In the genomic region with DNA sequence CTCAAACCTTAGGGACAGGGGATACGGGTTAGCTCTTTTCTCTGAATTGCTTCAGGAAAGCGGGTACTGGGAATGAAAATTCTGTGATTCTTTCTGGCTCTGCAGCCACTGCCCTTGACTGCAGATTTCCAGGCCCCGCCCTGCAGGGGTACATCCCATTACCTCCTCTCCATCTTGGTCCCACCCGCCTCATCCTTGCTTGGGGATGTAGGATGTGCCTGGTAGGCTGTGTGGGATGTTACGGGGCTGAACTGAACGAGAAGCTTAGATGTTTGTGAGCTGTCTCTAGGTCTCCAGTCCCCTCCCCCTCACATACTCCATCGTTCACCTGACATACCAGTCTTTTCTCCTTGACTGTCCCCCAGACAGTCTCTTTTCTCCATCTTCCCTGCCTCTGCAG, we compare ENCODE assay signal across 9 mouse cellular contexts. TPM values are rescaled to one million over a fixed set of nuclear protein-coding genes. Genes with fewer than 3 reads are reported as not detected.
DNase-seq lines count a peak whose midpoint lies in the region; ATAC-seq and TF ChIP-seq lines count a peak whose summit lies in the region.
"Had no signal": no experiment of that assay in that cellular context is flagged by ENCODE, and none has a peak within 500 bp of the region (broad histone marks: within the 10 kb centered on the region; RNA-seq: fewer than 3 reads in every experiment).

No protein-coding gene starts in this region.

- no peak for TF ChIP-seq POLR2A in cerebellum, adult 2 months (IDR thresholded peaks at IDR 0.05; ENCODE audit: borderline replicate concordance, insufficient read depth, low read length)

- H3K4me1 ChIP-seq in cerebellum, adult 2 months (ENCODE audit: control insufficient read depth, insufficient read depth, low read length) = peaks cover 22% of the 10 kb centered on the region
- H3K4me1 ChIP-seq in lung, embryonic 16.5 days (replicated peaks; ENCODE audit: control insufficient read depth, insufficient read depth, low read length) = peaks cover 35% of the 10 kb centered on the region
- H3K4me1 ChIP-seq in forebrain, postnatal 0 days (ENCODE audit: insufficient read depth) = peaks cover 13% of the 10 kb centered on the region; the same call in 1 of the 2 replicates
- H3K4me1 ChIP-seq in liver, embryonic 15.5 days (replicated peaks) = peaks cover 47% of the 10 kb centered on the region

- no peaks in the 10 kb centered on the region for H3K27me3 ChIP-seq in cerebellum, adult 2 months (ENCODE audit: control insufficient read depth, insufficient read depth, low read length)
- H3K27me3 ChIP-seq in lung, embryonic 16.5 days (ENCODE audit: control insufficient read depth, insufficient read depth, low read depth, low read length) = no peaks in the 10 kb centered on the region
- no peaks in the 10 kb centered on the region for H3K27me3 ChIP-seq in forebrain, postnatal 0 days (ENCODE audit: insufficient read depth, low read length)
- H3K27me3 ChIP-seq in liver, embryonic 15.5 days = no peaks in the 10 kb centered on the region

- TF ChIP-seq CTCF in cerebellum, adult 2 months (IDR thresholded peaks at IDR 0.05; ENCODE audit: borderline replicate concordance, insufficient read depth, low read depth, low read length) = no peak
- TF ChIP-seq CTCF in forebrain, postnatal 0 days (IDR thresholded peaks at IDR 0.05; ENCODE audit: low read depth) = no peak

- H3K4me3 ChIP-seq in cerebellum, adult 2 months (replicated peaks; ENCODE audit: insufficient read depth, low read depth, low read length) = peak overlapping the region; percentile 92
- H3K4me3 ChIP-seq in lung, embryonic 16.5 days (ENCODE audit: low read length) = peak overlapping the region; percentile 75
- H3K4me3 ChIP-seq in forebrain, postnatal 0 days (ENCODE audit: low read depth, low read length) = peak overlapping the region; percentile 68
- peak overlapping the region; percentile 63 for H3K4me3 ChIP-seq in liver, embryonic 15.5 days (replicated peaks)

- no peaks in the 10 kb centered on the region for H3K9me3 ChIP-seq in lung, embryonic 16.5 days (ENCODE audit: control insufficient read depth, low read length)
- no peaks in the 10 kb centered on the region for H3K9me3 ChIP-seq in forebrain, postnatal 0 days (ENCODE audit: low read length)
- H3K9me3 ChIP-seq in liver, embryonic 15.5 days (replicated peaks) = no peaks in the 10 kb centered on the region

- no peak for ATAC-seq in lung, embryonic 16.5 days (ENCODE audit: low read depth)
- ATAC-seq in forebrain, postnatal 0 days = no peak
- no peak for ATAC-seq in liver, embryonic 15.5 days (ENCODE audit: insufficient read depth)

- peaks cover 27% of the 10 kb centered on the region for H3K36me3 ChIP-seq in lung, embryonic 16.5 days (ENCODE audit: control insufficient read depth, insufficient read depth, low read length)
- H3K36me3 ChIP-seq in forebrain, postnatal 0 days (ENCODE audit: insufficient read depth) = peaks cover 36% of the 10 kb centered on the region
- peaks cover 54% of the 10 kb centered on the region for H3K36me3 ChIP-seq in liver, embryonic 15.5 days (replicated peaks)

- peak overlapping the region; percentile 98 for H3K4me2 ChIP-seq in lung, embryonic 16.5 days (ENCODE audit: low read depth, low read length)
- peak overlapping the region; percentile 83 for H3K4me2 ChIP-seq in forebrain, postnatal 0 days (ENCODE audit: low read depth)
- peak overlapping the region; percentile 99 for H3K4me2 ChIP-seq in liver, embryonic 15.5 days

- peak overlapping the region; percentile 91 for H3K9ac ChIP-seq in lung, embryonic 16.5 days (ENCODE audit: low read length)
- H3K9ac ChIP-seq in forebrain, postnatal 0 days = peak overlapping the region; percentile 88
- peak overlapping the region; percentile 69 for H3K9ac ChIP-seq in liver, embryonic 15.5 days

- peak overlapping the region; percentile 58 for H3K27ac ChIP-seq in cerebellum, adult 2 months (ENCODE audit: insufficient read depth, low read length)
- H3K27ac ChIP-seq in lung, embryonic 16.5 days (ENCODE audit: low read length) = peak overlapping the region; percentile 78
- H3K27ac ChIP-seq in forebrain, postnatal 0 days (ENCODE audit: low read depth, low read length) = peak overlapping the region; percentile 92
- H3K27ac ChIP-seq in liver, embryonic 15.5 days (replicated peaks) = 0 out of 2 replicates have a peak overlapping the region, but pooled peaks have one; percentile 59

- WGBS in cerebellum, adult 2 months = 5% methylated on average over 7 of the region's 7 CpGs
- WGBS in lung, embryonic 16.5 days = 6% methylated on average over 7 of the region's 7 CpGs
- WGBS in forebrain, postnatal 0 days = 4% methylated on average over 7 of the region's 7 CpGs
- WGBS in liver, embryonic 15.5 days (ENCODE audit: insufficient replicate concordance) = 42% methylated on average over 7 of the region's 7 CpGs

- DNase-seq in cerebellum, adult 2 months = peak; percentile 45 to 54
- no peak for DNase-seq in cerebellum, adult 11 months
- no peak for DNase-seq in lung, postnatal 10 days
- peak; percentile 49 for DNase-seq in forebrain, postnatal 0 days
- DNase-seq in T-cell, adult 2 months (ENCODE audit: low spot score) = no peak
- no peak for DNase-seq in yolk sac, embryonic 10.5 days (ENCODE audit: low spot score)

RNA-seq across cellular contexts. Expression of a gene that starts 4.0 kb away (rescaled TPM):
- polyA plus RNA-seq in cerebellum, adult 2 months (2012; rRNA removed) = 66.9 and 67.8 TPM in 2 replicates
- polyA plus RNA-seq in lung, embryonic 16.5 days (2015; fragmentation: Nextera tagmentation; extraction: Ambion mirVana) = 33.5 and 33.9 TPM in 2 replicates
- total RNA-seq in forebrain, postnatal 0 days (2014; rRNA removed) = 85.6 and 86.3 TPM in 2 replicates
- 28.7 and 32.7 TPM in 2 replicates for polyA plus RNA-seq in forebrain, postnatal 0 days (2015; fragmentation: Nextera tagmentation; extraction: Ambion mirVana)
- polyA plus RNA-seq in liver, embryonic 15.5 days (2015; fragmentation: Nextera tagmentation; extraction: Ambion mirVana) = 9.7 and 11.0 TPM in 2 replicates

RNA-seq across cellular contexts. Expression of a gene that starts 21.0 kb away (rescaled TPM):
- polyA plus RNA-seq in cerebellum, adult 2 months (2012; rRNA removed) = 0.36 and 0.43 TPM in 2 replicates
- polyA plus RNA-seq in lung, embryonic 16.5 days (2015; fragmentation: Nextera tagmentation; extraction: Ambion mirVana) = 0.25 and 0.26 TPM in 2 replicates
- 0.23 and 0.48 TPM in 2 replicates for total RNA-seq in forebrain, postnatal 0 days (2014; rRNA removed)
- 0.08 and 0.16 TPM in 2 replicates for polyA plus RNA-seq in forebrain, postnatal 0 days (2015; fragmentation: Nextera tagmentation; extraction: Ambion mirVana)
- polyA plus RNA-seq in liver, embryonic 15.5 days (2015; fragmentation: Nextera tagmentation; extraction: Ambion mirVana) = not detected in 2 replicates
- total RNA-seq: hematopoietic stem cell, adult 5-6 weeks had no signal

RNA-seq across cellular contexts. Expression of a gene that starts 27.3 kb away (rescaled TPM):
- 962 and 1,033 TPM in 2 replicates for polyA plus RNA-seq in cerebellum, adult 2 months (2012; rRNA removed)
- polyA plus RNA-seq in lung, embryonic 16.5 days (2015; fragmentation: Nextera tagmentation; extraction: Ambion mirVana) = 96.9 and 111 TPM in 2 replicates
- 19.9 and 22.5 TPM in 2 replicates for total RNA-seq in forebrain, postnatal 0 days (2014; rRNA removed)
- polyA plus RNA-seq in forebrain, postnatal 0 days (2015; fragmentation: Nextera tagmentation; extraction: Ambion mirVana) = 33.5 and 34.2 TPM in 2 replicates
- polyA plus RNA-seq in liver, embryonic 15.5 days (2015; fragmentation: Nextera tagmentation; extraction: Ambion mirVana) = 11.6 and 12.6 TPM in 2 replicates

RNA-seq across cellular contexts. Expression of a gene that starts 29.5 kb away (rescaled TPM):
- polyA plus RNA-seq in cerebellum, adult 2 months (2012; rRNA removed) = not detected in 2 replicates
- not detected in 2 replicates for polyA plus RNA-seq in lung, embryonic 16.5 days (2015; fragmentation: Nextera tagmentation; extraction: Ambion mirVana)
- total RNA-seq in forebrain, postnatal 0 days (2014; rRNA removed) = not detected in 2 replicates
- not detected in 2 replicates for polyA plus RNA-seq in forebrain, postnatal 0 days (2015; fragmentation: Nextera tagmentation; extraction: Ambion mirVana)
- polyA plus RNA-seq in liver, embryonic 15.5 days (2015; fragmentation: Nextera tagmentation; extraction: Ambion mirVana) = not detected in 2 replicates
- total RNA-seq: hematopoietic stem cell, adult 5-6 weeks had no signal

Comparison
In these comparisons a context has a peak if more than half of its experiments do, and no peak if none do; other contexts are left out.
1. DNase-seq: peak in cerebellum, adult 2 months (2 of 2) and forebrain, postnatal 0 days (single experiment); none in cerebellum, adult 11 months (single experiment), lung, postnatal 10 days (single experiment), T-cell, adult 2 months (single experiment) and yolk sac, embryonic 10.5 days (single experiment).
2. Peak in every context shown above with its lines, with median percentiles within 50 percentile points of each other: H3K27ac ChIP-seq, H3K4me3 ChIP-seq, H3K4me2 ChIP-seq and H3K9ac ChIP-seq.